Mouse (Mus musculus) layer of hippocampus, postnatal 25 days (tissue): ENCODE data around the gene Igsf6. TPM values are rescaled to one million over a fixed set of nuclear protein-coding genes. Genes with fewer than 3 reads are reported as not detected.
"Not testable (repeated sequence)": the region's sequence is repeated elsewhere in the genome, so short reads cannot be mapped to it uniquely, and the experiment has no call there.

ENCODE experiments used
- DNase-seq, 2 experiments: peaks; one replicate each; pipeline ENCODE4 v3.0.0; 2022; ENCODE audit warnings: mixed read lengths in 2 of 2, low spot score in 1 of 2; ENCODE audit errors: extremely low spot score in 1 of 2
- total RNA-seq, 2 experiments: library from RNA; stranded (reverse); gene quantifications; 2 replicates each; pipeline ENCODE4 v1.2.3; 2021

Igsf6 gene
- total RNA-seq, 2 experiments from 2014 or later: 0.27 to 0.33 TPM

GRCm38 (mm10) chr7:121059477-121060218, 14.7 kb downstream of the Igsf6 start:
- DNase-seq: no peak

GRCm38 (mm10) chr7:121053071-121053470, 21.3 kb downstream of the Igsf6 start:
- DNase-seq: no peak

GRCm38 (mm10) chr7:121047624-121048023, 26.7 kb downstream of the Igsf6 start:
- DNase-seq: no peak

- DNase-seq: no peak
Measured at GRCm38 (mm10) chr7:121045671-121046453, 28.5 kb downstream of the Igsf6 start.

GRCm38 (mm10) chr7:121044251-121044650, 30.1 kb downstream of the Igsf6 start:
- DNase-seq: no peak

- DNase-seq: no peak
Measured at GRCm38 (mm10) chr7:121043510-121043909, 30.9 kb downstream of the Igsf6 start.

GRCm38 (mm10) chr7:121043004-121043403, 31.4 kb downstream of the Igsf6 start:
- no peak for DNase-seq

- no peak for DNase-seq
Measured at GRCm38 (mm10) chr7:121041989-121042388, 32.4 kb downstream of the Igsf6 start.

- DNase-seq: no peak
Measured at GRCm38 (mm10) chr7:121040595-121040994, 33.8 kb downstream of the Igsf6 start.

GRCm38 (mm10) chr7:121035161-121035721, 39.1 kb downstream of the Igsf6 start:
- DNase-seq: peak in 1 of 2 experiments; percentile 15

GRCm38 (mm10) chr7:121034701-121035141, 39.7 kb downstream of the Igsf6 start:
- DNase-seq: no peak

GRCm38 (mm10) chr7:121033856-121034652, 40.3 kb downstream of the Igsf6 start, which contains the start of gene Mettl9:
Gene Mettl9 (plus strand): TSS chr7:121034445.
- peak; percentile 88 to 93 for DNase-seq

- not testable (repeated sequence) for DNase-seq
Measured at GRCm38 (mm10) chr7:121029947-121030346, 44.4 kb downstream of the Igsf6 start.

- no peak for DNase-seq
Measured at GRCm38 (mm10) chr7:121026300-121026699, 48.1 kb downstream of the Igsf6 start.

GRCm38 (mm10) chr7:121025221-121026008, 49.0 kb downstream of the Igsf6 start:
- DNase-seq: no peak

GRCm38 (mm10) chr7:121020277-121020676, 54.1 kb downstream of the Igsf6 start:
- DNase-seq: no peak

- no peak for DNase-seq
Measured at GRCm38 (mm10) chr7:121018778-121019177, 55.6 kb downstream of the Igsf6 start.

- no peak for DNase-seq
Measured at GRCm38 (mm10) chr7:121014486-121014885, 59.9 kb downstream of the Igsf6 start.
